Mouse (Mus musculus) kidney, postnatal 0 days (tissue): ENCODE measurements around the gene Cfap58. TPM values are rescaled to one million over a fixed set of nuclear protein-coding genes. Genes with fewer than 3 reads are reported as not detected.

Experiments
- ATAC-seq: fragments of 200-750 bp; cut with Nextera tagmentation; replicated peaks from 2 replicates; pipeline ENCODE4 v1.8.0; 2017; ENCODE audit warnings: low read depth, moderate number of reproducible peaks, moderate TSS enrichment, moderate library complexity; ENCODE audit not compliant: low FRiP score
- DNase-seq: peaks from one replicate; pipeline ENCODE4 v3.0.0-alpha.2; 2016; ENCODE audit warnings: low spot score
- H3K27ac ChIP-seq: fragments of 300-500 bp; sonication (generic); 2 replicates; pipeline ENCODE4 v1.5.1; 2014; ENCODE audit warnings: mild to moderate bottlenecking
- H3K27me3 ChIP-seq: fragments of 300-500 bp; sonication (generic); 2 replicates; pipeline ENCODE4 v1.6.1; 2014; ENCODE audit warnings: low read length, mixed read lengths; ENCODE audit not compliant: insufficient read depth
- H3K36me3 ChIP-seq: fragments of 300-500 bp; sonication (generic); 2 replicates; pipeline ENCODE4 v1.6.1; 2014; ENCODE audit warnings: low read length, mixed read lengths; ENCODE audit not compliant: insufficient read depth
- H3K4me1 ChIP-seq: fragments of 300-500 bp; sonication (generic); replicated peaks from 2 replicates; pipeline ENCODE4 v1.6.1; 2014; ENCODE audit warnings: antibody characterized with exemption, low read length, mixed read lengths; ENCODE audit not compliant: insufficient read depth
- H3K4me2 ChIP-seq: fragments of 300-500 bp; sonication (generic); 2 replicates; pipeline ENCODE4 v1.6.1; 2014; ENCODE audit warnings: mild to moderate bottlenecking, low read length, moderate library complexity, mixed read lengths
- H3K4me3 ChIP-seq: fragments of 300-500 bp; sonication (generic); replicated peaks from 2 replicates; pipeline ENCODE4 v1.5.1; 2014; ENCODE audit warnings: low read depth, low read length
- H3K9ac ChIP-seq: fragments of 300-500 bp; sonication (generic); 2 replicates; pipeline ENCODE4 v1.6.1; 2014; ENCODE audit warnings: low read depth, low read length
- H3K9me3 ChIP-seq: fragments of 300-500 bp; sonication (generic); replicated peaks from 2 replicates; pipeline ENCODE4 v1.6.1; 2016; ENCODE audit warnings: low read length, inconsistent platforms, mixed read lengths
- CTCF ChIP-seq: IDR thresholded peaks from 2 replicates; pipeline ENCODE4 v1.5.1; 2016; ENCODE audit warnings: antibody characterized with exemption, low read depth, mild to moderate bottlenecking, moderate library complexity
- WGBS: fragments of 180-500 bp; shearing (Covaris S2); extraction: QIAGEN DNeasy Blood & Tissue Kit; methylation state at CpG from one replicate; pipeline ENCODE4 v1.1.7; 2014; 5-methylcytosine and 5-hydroxymethylcytosine counted together
- polyA plus RNA-seq: library from polyadenylated mRNA; unstranded; fragments of >200 nt; fragmentation: Nextera tagmentation; extraction: Ambion mirVana; gene quantifications from 2 replicates; pipeline ENCODE4 v1.2.1, GENCODE M21; 2015

The Cfap58 gene
- polyA plus RNA-seq, 1 experiment from 2014 or later = not detected

- Histone ChIP-seq H3K27me3 (no peaks in the 10 kb centered on the region), H3K9ac (no peak overlapping the region), H3K4me1 (no peaks in the 10 kb centered on the region), H3K9me3 (no peaks in the 10 kb centered on the region), H3K4me2 (no peak overlapping the region), H3K4me3 (no peak overlapping the region), H3K27ac (no peak overlapping the region), H3K36me3 (no peaks in the 10 kb centered on the region)
- ATAC-seq (no peak; the same call in 1 of the 2 replicates), DNase-seq (peak; percentile 76)
- 50% methylated on average over 13 of the region's 13 CpGs for WGBS
- TF ChIP-seq CTCF = no peak
These were observed 82.6 kb downstream of the Cfap58 start for GRCm38 (mm10) chr19:48020103-48020502.

DNA sequence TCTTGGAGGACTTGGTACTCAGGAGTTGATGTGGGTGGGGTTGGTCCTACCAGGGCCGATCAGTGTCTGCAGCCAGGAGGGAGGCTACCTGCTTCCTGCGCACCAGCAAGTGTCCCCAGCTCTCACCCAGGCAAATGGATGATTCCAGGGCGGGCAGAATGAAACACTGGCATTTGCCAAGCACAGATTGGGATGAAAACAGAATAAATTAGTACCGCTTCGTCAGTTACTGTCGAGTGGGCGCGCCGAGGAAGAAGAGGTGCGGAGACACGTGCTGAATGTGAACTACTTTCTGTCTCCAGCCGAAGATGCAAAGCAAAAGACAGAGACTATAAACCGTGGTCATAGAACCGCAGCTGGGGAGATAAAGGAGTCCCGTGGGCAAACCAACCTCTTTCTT lies 84.0 kb downstream of the Cfap58 start:
- Histone ChIP-seq H3K4me3 (no peak overlapping the region), H3K9me3 (no peaks in the 10 kb centered on the region), H3K4me1 (no peaks in the 10 kb centered on the region), H3K36me3 (no peaks in the 10 kb centered on the region), H3K27me3 (no peaks in the 10 kb centered on the region), H3K9ac (no peak overlapping the region), H3K4me2 (no peak overlapping the region), H3K27ac (no peak overlapping the region)
- no peak for ATAC-seq
- TF ChIP-seq CTCF = no peak
- no peak for DNase-seq
- 74% methylated on average over 15 of the region's 15 CpGs for WGBS

DNA sequence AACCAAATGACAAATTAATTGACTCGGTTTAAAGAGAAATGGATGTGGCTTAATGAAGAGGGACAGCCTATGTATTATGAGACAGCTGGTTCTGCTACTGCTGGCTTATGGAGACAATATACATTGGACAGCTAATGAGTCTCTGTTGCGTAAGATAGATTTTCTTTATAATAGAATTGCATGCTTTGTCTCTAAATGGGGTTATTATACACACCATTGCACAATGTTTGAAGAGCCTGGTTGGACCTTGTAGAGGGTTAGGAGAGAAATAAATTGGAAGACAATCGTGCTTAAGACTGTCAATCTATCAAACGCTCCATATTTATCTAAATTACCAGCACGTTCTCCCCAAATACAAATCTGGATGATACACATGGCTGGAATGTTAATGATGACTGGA lies 85.3 kb downstream of the Cfap58 start:
- no peak overlapping the region for H3K9ac ChIP-seq
- no peak for TF ChIP-seq CTCF
- no peaks in the 10 kb centered on the region for H3K36me3 ChIP-seq
- H3K4me1 ChIP-seq = no peaks in the 10 kb centered on the region
- no peak for ATAC-seq
- 88% methylated on average over 5 of the region's 5 CpGs for WGBS
- H3K4me3 ChIP-seq = no peak overlapping the region
- no peak overlapping the region for H3K4me2 ChIP-seq
- DNase-seq = no peak
- no peaks in the 10 kb centered on the region for H3K9me3 ChIP-seq
- H3K27ac ChIP-seq = no peak overlapping the region
- no peaks in the 10 kb centered on the region for H3K27me3 ChIP-seq

GRCm38 (mm10) chr19:48023726-48024125 lies 86.3 kb downstream of the Cfap58 start:
- Histone ChIP-seq H3K9ac (no peak overlapping the region), H3K4me1 (no peaks in the 10 kb centered on the region), H3K4me3 (no peak overlapping the region), H3K27me3 (no peaks in the 10 kb centered on the region), H3K4me2 (no peak overlapping the region), H3K27ac (no peak overlapping the region), H3K36me3 (no peaks in the 10 kb centered on the region), H3K9me3 (no peaks in the 10 kb centered on the region)
- no peak for TF ChIP-seq CTCF
- no peak for DNase-seq
- ATAC-seq = no peak
- 87% methylated on average over 10 of the region's 10 CpGs for WGBS

DNA sequence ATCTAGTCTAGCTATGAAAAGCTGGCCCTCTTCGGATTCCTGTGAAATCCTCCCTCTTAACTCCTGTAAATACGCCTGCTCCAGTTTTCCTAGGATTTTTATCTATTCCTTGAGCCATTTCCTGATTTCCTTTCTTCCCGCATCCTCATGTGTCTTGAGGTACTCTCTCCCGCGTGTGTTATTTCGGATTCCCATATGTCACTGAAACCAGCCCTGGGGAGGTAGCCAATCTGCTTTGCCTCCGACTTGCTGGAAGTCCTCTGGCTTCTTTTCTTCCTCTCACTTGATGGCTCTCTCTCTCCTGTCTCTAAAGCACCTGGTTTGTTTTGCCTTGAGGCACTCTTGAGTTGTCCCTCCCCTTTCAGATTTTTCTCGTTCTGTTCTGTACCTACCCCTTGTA lies 87.9 kb downstream of the Cfap58 start:
- Histone ChIP-seq H3K27me3 (no peaks in the 10 kb centered on the region), H3K27ac (no peak overlapping the region), H3K36me3 (no peaks in the 10 kb centered on the region), H3K4me1 (no peaks in the 10 kb centered on the region), H3K4me2 (no peak overlapping the region), H3K4me3 (no peak overlapping the region), H3K9me3 (no peaks in the 10 kb centered on the region), H3K9ac (no peak overlapping the region)
- ATAC-seq (no peak), DNase-seq (no peak)
- no peak for TF ChIP-seq CTCF
- WGBS = 83% methylated on average over 8 of the region's 8 CpGs

DNA sequence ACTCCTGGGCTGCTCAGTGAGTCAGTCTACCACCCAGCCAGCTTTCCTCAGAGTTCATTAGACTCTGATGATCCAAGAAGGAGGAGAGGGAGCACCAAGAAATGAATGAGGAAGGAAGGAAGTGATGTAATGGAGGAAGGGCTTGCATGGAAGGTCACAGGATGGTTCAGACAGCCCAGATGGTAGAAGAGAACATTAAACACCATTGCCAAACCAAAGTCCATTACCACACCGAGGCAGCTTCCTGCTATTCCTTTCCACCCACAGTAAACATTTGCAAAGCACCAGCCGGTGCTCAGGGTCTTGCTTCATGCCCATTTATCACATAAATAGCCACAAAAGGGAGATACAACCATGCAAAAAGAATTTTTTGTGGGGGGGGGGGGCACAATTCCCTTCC lies 89.4 kb downstream of the Cfap58 start:
- Histone ChIP-seq H3K27ac (no peak overlapping the region), H3K27me3 (no peaks in the 10 kb centered on the region)

GRCm38 (mm10) chr19:48039554-48039953 lies 102.1 kb downstream of the Cfap58 start:
- Histone ChIP-seq H3K27me3 (no peaks in the 10 kb centered on the region), H3K4me2 (no peak overlapping the region), H3K9ac (no peak overlapping the region), H3K9me3 (no peaks in the 10 kb centered on the region), H3K36me3 (no peaks in the 10 kb centered on the region), H3K4me3 (no peak overlapping the region), H3K4me1 (no peaks in the 10 kb centered on the region), H3K27ac (no peak overlapping the region)
- ATAC-seq = no peak
- TF ChIP-seq CTCF = no peak
- DNase-seq = no peak
- WGBS = 88% methylated on average over 8 of the region's 8 CpGs

More for the DNA sequence above, 89.4 kb downstream of the Cfap58 start:
- H3K4me2 ChIP-seq = no peak overlapping the region
- no peaks in the 10 kb centered on the region for H3K9me3 ChIP-seq
- H3K4me1 ChIP-seq = no peaks in the 10 kb centered on the region
- no peak overlapping the region for H3K4me3 ChIP-seq
- no peak overlapping the region for H3K9ac ChIP-seq
- no peak for TF ChIP-seq CTCF
- WGBS = 51% methylated on average over 2 of the region's 2 CpGs
- DNase-seq = no peak
- no peaks in the 10 kb centered on the region for H3K36me3 ChIP-seq
- ATAC-seq = no peak
